Mouse (Mus musculus): ENCODE measurements around the gene Gm17359. TPM values are rescaled to one million over a fixed set of nuclear protein-coding genes. Genes with fewer than 3 reads are reported as not detected.

Gm17359 gene
- total RNA-seq, 1 experiment, result not detected

DNA sequence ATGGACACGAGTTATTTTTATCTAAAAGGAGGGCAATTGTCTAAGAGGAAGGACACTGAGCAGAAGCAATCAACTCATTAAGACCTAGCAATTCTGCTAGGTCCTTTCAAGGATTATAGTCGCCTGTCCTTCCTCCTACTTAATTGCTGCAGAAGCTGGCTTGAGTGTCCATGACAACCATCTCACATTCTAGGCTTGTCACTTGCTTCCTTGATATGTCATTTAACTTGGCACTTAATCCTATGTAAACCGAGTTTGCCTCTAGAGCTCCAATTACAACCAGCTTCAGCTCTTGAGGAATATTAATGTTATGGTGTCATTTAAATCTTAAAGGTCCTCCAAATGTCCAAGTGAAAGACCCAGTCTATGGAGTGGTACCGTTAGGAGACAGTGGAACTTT is 22.3 kb downstream of the Gm17359 start:
- no peak overlapping the region for H3K9ac ChIP-seq (ENCODE audit: insufficient read depth, low read depth, low read length, poor library complexity, severe bottlenecking)
- H3K4me1 ChIP-seq (ENCODE audit: control insufficient read depth in 2 of 2, insufficient read depth in 2 of 2, low read length in 2 of 2, poor library complexity in 1 of 2), result no peaks in the 10 kb centered on the region
- no peak for DNase-seq (ENCODE audit: low read depth, low spot score)
- no peak overlapping the region for H3K27ac ChIP-seq (ENCODE audit: insufficient read depth, low read depth, low read length, poor library complexity, severe bottlenecking)
- in situ Hi-C loops (cut with MboI; ENCODE audit: low sequenced_read_pairs in 2 of 2, unreplicated experiment in 2 of 2), result no loop called here
- no peak for TF ChIP-seq MAFK (IDR thresholded peaks at IDR 0.05; ENCODE audit: insufficient read depth, low read depth, low read length)
- TF ChIP-seq ZNF384 (IDR thresholded peaks at IDR 0.05; ENCODE audit: low read depth, low read length), result no peak
- TF ChIP-seq CHD2 (IDR thresholded peaks at IDR 0.05; ENCODE audit: low read depth, low read length), result no peak
- H3K9me3 ChIP-seq (ENCODE audit: control insufficient read depth, insufficient read depth, low read depth, low read length), result no peaks in the 10 kb centered on the region
- no peak overlapping the region for H3K4me3 ChIP-seq (ENCODE audit: insufficient read depth in 1 of 2, low read depth in 1 of 2, low read length in 2 of 2, poor library complexity in 1 of 2, severe bottlenecking in 1 of 2)
- no peaks in the 10 kb centered on the region for H3K36me3 ChIP-seq (ENCODE audit: control insufficient read depth, insufficient read depth, low read length, poor library complexity, severe bottlenecking)

DNA sequence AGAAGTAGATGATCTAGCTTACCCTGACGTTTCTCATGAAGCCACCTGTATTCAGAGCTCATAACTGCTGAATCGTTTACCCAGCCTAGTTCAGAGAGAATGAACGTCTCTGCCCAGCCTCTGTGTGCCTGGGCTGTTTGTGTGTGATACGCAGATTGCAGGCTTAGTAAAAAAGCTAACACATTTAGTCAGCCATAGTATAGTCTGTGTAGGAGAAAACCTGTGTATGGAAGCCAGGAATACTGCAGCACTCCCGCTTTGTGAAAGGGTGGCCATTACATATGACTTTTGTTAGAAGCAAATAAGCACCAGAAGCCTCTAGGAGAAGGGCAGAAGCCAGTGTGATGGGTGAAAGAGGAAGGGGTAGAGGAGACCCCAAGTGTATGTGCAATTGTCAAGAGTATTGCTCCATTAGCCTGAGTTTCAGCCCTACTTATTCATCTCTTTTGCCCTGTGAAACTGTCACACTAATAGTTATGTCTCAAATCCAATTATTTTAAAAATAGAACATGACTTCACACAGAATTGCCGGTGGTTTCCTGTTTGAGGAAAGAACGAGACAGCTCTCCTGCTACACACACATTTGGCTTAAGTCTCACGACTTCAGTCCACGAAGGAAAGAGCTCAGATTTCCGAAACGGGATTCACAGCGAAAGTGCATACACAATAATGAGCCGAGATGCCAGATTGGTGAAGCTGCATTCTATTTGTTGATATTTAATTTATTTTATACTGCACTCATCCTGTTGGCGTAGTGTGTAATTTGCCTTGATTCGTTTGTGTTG is 24.0 kb downstream of the Gm17359 start:
- Histone ChIP-seq H3K36me3 (ENCODE audit: control insufficient read depth, insufficient read depth, low read length, poor library complexity, severe bottlenecking) (no peaks in the 10 kb centered on the region), H3K27ac (ENCODE audit: insufficient read depth, low read depth, low read length, poor library complexity, severe bottlenecking) (no peak overlapping the region), H3K9me3 (ENCODE audit: control insufficient read depth, insufficient read depth, low read depth, low read length) (no peaks in the 10 kb centered on the region), H3K9ac (ENCODE audit: insufficient read depth, low read depth, low read length, poor library complexity, severe bottlenecking) (no peak overlapping the region), H3K4me3 (ENCODE audit: insufficient read depth in 1 of 2, low read depth in 1 of 2, low read length in 2 of 2, poor library complexity in 1 of 2, severe bottlenecking in 1 of 2) (no peak overlapping the region), H3K4me1 (ENCODE audit: control insufficient read depth in 2 of 2, insufficient read depth in 2 of 2, low read length in 2 of 2, poor library complexity in 1 of 2) (no peaks in the 10 kb centered on the region)
- no peak for DNase-seq (ENCODE audit: low read depth, low spot score)
- TF ChIP-seq ZC3H11A (IDR thresholded peaks at IDR 0.05; ENCODE audit: borderline replicate concordance, low read depth, low read length) (no peak), CHD2 (IDR thresholded peaks at IDR 0.05; ENCODE audit: low read depth, low read length) (no peak), MAFK (IDR thresholded peaks at IDR 0.05; ENCODE audit: insufficient read depth, low read depth, low read length) (no peak), ZNF384 (IDR thresholded peaks at IDR 0.05; ENCODE audit: low read depth, low read length) (no peak), HCFC1 (IDR thresholded peaks at IDR 0.05; ENCODE audit: borderline replicate concordance, insufficient read depth, low read length) (no peak)
- in situ Hi-C loops (cut with MboI; ENCODE audit: low sequenced_read_pairs in 2 of 2, unreplicated experiment in 2 of 2), result no loop called here

DNA sequence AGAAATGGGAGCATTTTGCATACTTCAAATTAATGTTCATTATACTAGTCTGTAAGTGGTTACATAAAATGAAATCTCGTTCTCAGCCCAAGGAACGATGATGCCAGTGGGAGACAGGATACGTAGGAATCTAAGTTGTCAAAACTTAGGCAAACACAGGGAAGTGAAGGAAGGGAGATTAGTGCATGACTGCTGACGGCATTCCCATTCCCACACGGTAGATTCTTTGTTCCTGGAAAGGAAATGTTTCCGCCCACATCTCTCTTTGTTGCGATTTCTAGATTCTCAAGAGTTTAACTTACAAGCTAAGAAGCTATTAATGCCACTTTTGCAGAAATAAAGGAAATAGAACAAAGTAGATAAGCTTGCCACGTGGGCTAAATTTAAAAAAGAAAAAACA is 29.6 kb downstream of the Gm17359 start:
- no peaks in the 10 kb centered on the region for H3K4me1 ChIP-seq (ENCODE audit: control insufficient read depth in 2 of 2, insufficient read depth in 2 of 2, low read length in 2 of 2, poor library complexity in 1 of 2)
- H3K4me3 ChIP-seq (ENCODE audit: insufficient read depth in 1 of 2, low read depth in 1 of 2, low read length in 2 of 2, poor library complexity in 1 of 2, severe bottlenecking in 1 of 2), result no peak overlapping the region
- no peaks in the 10 kb centered on the region for H3K36me3 ChIP-seq (ENCODE audit: control insufficient read depth, insufficient read depth, low read length, poor library complexity, severe bottlenecking)
- in situ Hi-C loops (cut with MboI; ENCODE audit: low sequenced_read_pairs in 2 of 2, unreplicated experiment in 2 of 2), result no loop called here
- no peak for DNase-seq (ENCODE audit: low read depth, low spot score)
- H3K9ac ChIP-seq (ENCODE audit: insufficient read depth, low read depth, low read length, poor library complexity, severe bottlenecking), result no peak overlapping the region
- no peaks in the 10 kb centered on the region for H3K9me3 ChIP-seq (ENCODE audit: control insufficient read depth, insufficient read depth, low read depth, low read length)
- TF ChIP-seq ZNF384 (IDR thresholded peaks at IDR 0.05; ENCODE audit: low read depth, low read length), result no peak
- no peak for TF ChIP-seq HCFC1 (IDR thresholded peaks at IDR 0.05; ENCODE audit: borderline replicate concordance, insufficient read depth, low read length)
- TF ChIP-seq MAFK (IDR thresholded peaks at IDR 0.05; ENCODE audit: insufficient read depth, low read depth, low read length), result no peak
- no peak for TF ChIP-seq ZC3H11A (IDR thresholded peaks at IDR 0.05; ENCODE audit: borderline replicate concordance, low read depth, low read length)
- TF ChIP-seq CHD2 (IDR thresholded peaks at IDR 0.05; ENCODE audit: low read depth, low read length), result no peak
- H3K27ac ChIP-seq (ENCODE audit: insufficient read depth, low read depth, low read length, poor library complexity, severe bottlenecking), result no peak overlapping the region

DNA sequence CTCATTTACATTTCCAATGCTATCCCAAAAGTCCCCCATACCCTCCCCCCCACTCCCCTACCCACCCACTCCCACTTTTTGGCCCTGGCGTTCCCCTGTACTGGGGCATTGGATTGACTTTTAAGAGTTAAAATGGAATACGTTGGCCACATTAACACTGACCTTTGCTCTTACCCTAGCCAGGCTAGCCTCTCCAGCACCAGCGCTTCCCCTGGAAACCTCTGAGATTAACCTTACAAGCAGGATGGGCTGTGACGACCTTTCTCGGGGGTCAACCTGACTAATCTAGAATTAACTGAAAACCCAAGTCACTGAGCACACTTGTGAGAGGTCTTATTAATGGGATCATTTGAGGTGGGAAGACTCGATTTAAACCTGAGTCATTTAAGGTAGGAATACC is 31.8 kb downstream of the Gm17359 start:
- no peak for DNase-seq (ENCODE audit: low read depth, low spot score)
- no peak for TF ChIP-seq ZNF384 (IDR thresholded peaks at IDR 0.05; ENCODE audit: low read depth, low read length)
- TF ChIP-seq CHD2 (IDR thresholded peaks at IDR 0.05; ENCODE audit: low read depth, low read length), result no peak
- no peak for TF ChIP-seq HCFC1 (IDR thresholded peaks at IDR 0.05; ENCODE audit: borderline replicate concordance, insufficient read depth, low read length)
- no peak for TF ChIP-seq ZC3H11A (IDR thresholded peaks at IDR 0.05; ENCODE audit: borderline replicate concordance, low read depth, low read length)
- no peak for TF ChIP-seq MAFK (IDR thresholded peaks at IDR 0.05; ENCODE audit: insufficient read depth, low read depth, low read length)

More for the DNA sequence above, 31.8 kb downstream of the Gm17359 start:
- in situ Hi-C loops (cut with MboI; ENCODE audit: low sequenced_read_pairs in 2 of 2, unreplicated experiment in 2 of 2), result no loop called here
- H3K27ac ChIP-seq (ENCODE audit: insufficient read depth, low read depth, low read length, poor library complexity, severe bottlenecking), result no peak overlapping the region
- no peaks in the 10 kb centered on the region for H3K36me3 ChIP-seq (ENCODE audit: control insufficient read depth, insufficient read depth, low read length, poor library complexity, severe bottlenecking)
- no peaks in the 10 kb centered on the region for H3K9me3 ChIP-seq (ENCODE audit: control insufficient read depth, insufficient read depth, low read depth, low read length)
- H3K4me1 ChIP-seq (ENCODE audit: control insufficient read depth in 2 of 2, insufficient read depth in 2 of 2, low read length in 2 of 2, poor library complexity in 1 of 2), result no peaks in the 10 kb centered on the region
- H3K9ac ChIP-seq (ENCODE audit: insufficient read depth, low read depth, low read length, poor library complexity, severe bottlenecking), result no peak overlapping the region
- H3K4me3 ChIP-seq (ENCODE audit: insufficient read depth in 1 of 2, low read depth in 1 of 2, low read length in 2 of 2, poor library complexity in 1 of 2, severe bottlenecking in 1 of 2), result no peak overlapping the region
